Mouse (Mus musculus): ENCODE measurements around the gene Gm4131.

DNA sequence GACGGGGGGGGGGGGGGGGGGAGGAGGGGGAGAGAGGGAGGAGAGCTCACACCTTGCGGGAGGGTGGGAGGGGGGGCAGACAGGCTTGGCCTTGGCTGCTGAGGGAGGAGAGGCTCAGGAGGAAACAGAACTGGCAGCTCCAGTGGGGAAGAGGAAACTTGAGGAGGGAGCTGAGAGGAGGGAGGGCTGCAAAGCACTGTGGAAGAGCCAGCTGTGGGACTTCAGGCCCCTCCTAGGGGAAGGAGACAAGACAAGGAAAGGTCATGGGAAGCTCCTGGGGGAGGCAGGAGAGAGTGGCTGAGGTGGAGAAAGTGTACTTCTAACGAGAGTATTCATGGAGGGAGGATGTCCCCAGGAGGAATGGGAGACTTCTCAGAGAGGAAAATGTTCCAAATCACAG, 6.7 kb upstream of the Gm4131 start:
- TF ChIP-seq POLR2A (IDR thresholded peaks at IDR 0.05; ENCODE audit: borderline replicate concordance, extremely low read depth, low read depth, low read length) (no peak), CTCF (IDR thresholded peaks at IDR 0.05; ENCODE audit: insufficient read depth, low read length) (no peak)
